ENCODE assay signal across 8 mouse cellular contexts in genomic region chr1:151756425-151756728, GRCm38 (mm10). TPM values are rescaled to one million over a fixed set of nuclear protein-coding genes. Genes with fewer than 3 reads are reported as not detected.
DNase-seq lines count a peak whose midpoint lies in the region; ATAC-seq and TF ChIP-seq lines count a peak whose summit lies in the region.

No protein-coding gene starts in this region.

- WGBS in kidney, adult 2 months = 11% methylated on average over 1 of the region's 1 CpGs
- 28% methylated on average over 1 of the region's 1 CpGs for whole genome bisulfite sequencing in hindbrain, embryonic 12.5 days
- WGBS in midbrain, embryonic 13.5 days = 39% methylated on average over 1 of the region's 1 CpGs

- no peaks in the 10 kb centered on the region for H3K27me3 ChIP-seq in kidney, adult 2 months (replicated peaks; ENCODE audit: control insufficient read depth, insufficient read depth, low read length)
- no peaks in the 10 kb centered on the region for H3K27me3 ChIP-seq in hindbrain, embryonic 12.5 days
- no peaks in the 10 kb centered on the region for H3K27me3 ChIP-seq in midbrain, embryonic 13.5 days

- TF ChIP-seq CTCF in kidney, adult 2 months (conservative IDR thresholded peaks at IDR 0.05; ENCODE audit: insufficient read depth, insufficient read length, low read depth, low read length) = no peak

- H3K9ac ChIP-seq in hindbrain, embryonic 12.5 days = peak overlapping the region; percentile 82; the same call in 1 of the 2 replicates
- peak overlapping the region; percentile 81 for H3K9ac ChIP-seq in midbrain, embryonic 13.5 days (replicated peaks)

- H3K4me2 ChIP-seq in hindbrain, embryonic 12.5 days (replicated peaks) = peak overlapping the region; percentile 96
- peak overlapping the region; percentile 92 for H3K4me2 ChIP-seq in midbrain, embryonic 13.5 days (replicated peaks)

- H3K27ac ChIP-seq in kidney, adult 2 months (ENCODE audit: insufficient read depth, low read depth, low read length) = no peak overlapping the region
- no peak overlapping the region for H3K27ac ChIP-seq in hindbrain, embryonic 12.5 days
- no peak overlapping the region for H3K27ac ChIP-seq in midbrain, embryonic 13.5 days

- no peaks in the 10 kb centered on the region; the same call in 1 of the 2 replicates for H3K36me3 ChIP-seq in kidney, adult 2 months (ENCODE audit: control insufficient read depth, insufficient read depth, low read length)
- peaks cover 7% of the 10 kb centered on the region for H3K36me3 ChIP-seq in hindbrain, embryonic 12.5 days
- H3K36me3 ChIP-seq in midbrain, embryonic 13.5 days = peaks cover 9% of the 10 kb centered on the region

- no peak for TF ChIP-seq POLR2A in kidney, adult 2 months (IDR thresholded peaks at IDR 0.05; ENCODE audit: low read depth, low read length)

- DNase-seq in kidney, adult 2 months = peak; percentile 5
- no peak for DNase-seq in kidney, postnatal 14 days
- peak; percentile 11 for DNase-seq in Muller cell, postnatal 12 days (ENCODE audit: inconsistent ontology term)
- no peak for DNase-seq in left cerebral cortex, adult 11 months (ENCODE audit: low spot score)
- no peak for DNase-seq in adrenal gland, postnatal 14 days
- no peak for DNase-seq in right cerebral cortex, postnatal 25 days

- no peak for ATAC-seq in hindbrain, embryonic 12.5 days (ENCODE audit: low FRiP score)
- ATAC-seq in midbrain, embryonic 13.5 days = no peak

- peak overlapping the region; percentile 78 for H3K4me3 ChIP-seq in kidney, adult 2 months (ENCODE audit: insufficient read depth, low read depth, low read length)
- peak overlapping the region; percentile 95 for H3K4me3 ChIP-seq in hindbrain, embryonic 12.5 days
- H3K4me3 ChIP-seq in midbrain, embryonic 13.5 days (replicated peaks) = peak overlapping the region; percentile 94

- peaks cover 12% of the 10 kb centered on the region; the same call in 1 of the 2 replicates for H3K4me1 ChIP-seq in kidney, adult 2 months (ENCODE audit: control insufficient read depth, insufficient read depth, low read length)
- peaks cover 15% of the 10 kb centered on the region for H3K4me1 ChIP-seq in hindbrain, embryonic 12.5 days
- H3K4me1 ChIP-seq in midbrain, embryonic 13.5 days (replicated peaks) = peaks cover 18% of the 10 kb centered on the region

- no peaks in the 10 kb centered on the region for H3K9me3 ChIP-seq in hindbrain, embryonic 12.5 days (replicated peaks)
- no peaks in the 10 kb centered on the region for H3K9me3 ChIP-seq in midbrain, embryonic 13.5 days

RNA-seq across cellular contexts. Expression of gene Edem3, which starts 1.2 kb away (rescaled TPM):
- polyA plus RNA-seq in kidney, adult 2 months (2012; rRNA removed) = 9.0 and 9.5 TPM in 2 replicates
- polyA plus RNA-seq in hindbrain, embryonic 12.5 days (2016; fragmentation: Nextera tagmentation; extraction: Ambion mirVana) = 30.2 and 34.3 TPM in 2 replicates
- polyA plus RNA-seq in midbrain, embryonic 13.5 days (2015; fragmentation: Nextera tagmentation; extraction: Ambion mirVana) = 18.2 and 19.1 TPM in 2 replicates
- 88.7 and 96.0 TPM in 2 replicates for total RNA-seq in adrenal gland, postnatal 14 days (2021)

Comparison
In these comparisons a context has a peak if more than half of its experiments do, and no peak if none do; other contexts are left out.
1. DNase-seq: peak in kidney, adult 2 months (single experiment) and Muller cell, postnatal 12 days (single experiment); none in kidney, postnatal 14 days (single experiment), left cerebral cortex, adult 11 months (single experiment), adrenal gland, postnatal 14 days (single experiment) and right cerebral cortex, postnatal 25 days (single experiment).
2. Peak in every context shown above with its lines, with median percentiles within 50 percentile points of each other: H3K4me3 ChIP-seq.